Mouse (Mus musculus) urinary bladder, postnatal 14 days (tissue): ENCODE measurements around the gene Psmd9.

ENCODE experiments used
- DNase-seq: peaks from one replicate; pipeline ENCODE4 v3.0.0; 2021; ENCODE audit warnings: low spot score

Psmd9 gene

DNA sequence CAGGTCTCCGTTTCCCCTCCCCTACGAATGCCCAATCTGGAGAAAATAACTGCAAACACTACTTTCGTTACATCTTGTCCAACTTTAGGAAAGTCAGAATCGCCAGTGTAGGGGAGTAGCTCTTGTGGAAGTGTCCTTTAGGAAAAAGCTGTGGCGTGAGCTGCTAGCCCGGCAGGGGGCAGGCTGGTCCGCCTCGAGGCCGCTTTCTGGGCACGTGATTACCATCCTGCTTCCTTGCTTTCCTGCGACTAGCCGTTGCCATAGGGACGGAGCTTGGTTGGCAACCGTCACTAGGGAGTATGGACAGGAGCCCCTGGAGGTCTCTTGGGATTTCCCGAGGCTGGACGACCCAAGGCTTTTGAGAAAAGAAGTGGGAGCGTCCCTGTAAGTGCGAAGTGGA is 82.6 kb downstream of the Psmd9 start, which contains the start of gene Wdr66:
Gene Wdr66, plus strand, starts transcription at position 269 of the 400 bp plus-strand sequence.
- DNase-seq = peak; percentile 84

DNA sequence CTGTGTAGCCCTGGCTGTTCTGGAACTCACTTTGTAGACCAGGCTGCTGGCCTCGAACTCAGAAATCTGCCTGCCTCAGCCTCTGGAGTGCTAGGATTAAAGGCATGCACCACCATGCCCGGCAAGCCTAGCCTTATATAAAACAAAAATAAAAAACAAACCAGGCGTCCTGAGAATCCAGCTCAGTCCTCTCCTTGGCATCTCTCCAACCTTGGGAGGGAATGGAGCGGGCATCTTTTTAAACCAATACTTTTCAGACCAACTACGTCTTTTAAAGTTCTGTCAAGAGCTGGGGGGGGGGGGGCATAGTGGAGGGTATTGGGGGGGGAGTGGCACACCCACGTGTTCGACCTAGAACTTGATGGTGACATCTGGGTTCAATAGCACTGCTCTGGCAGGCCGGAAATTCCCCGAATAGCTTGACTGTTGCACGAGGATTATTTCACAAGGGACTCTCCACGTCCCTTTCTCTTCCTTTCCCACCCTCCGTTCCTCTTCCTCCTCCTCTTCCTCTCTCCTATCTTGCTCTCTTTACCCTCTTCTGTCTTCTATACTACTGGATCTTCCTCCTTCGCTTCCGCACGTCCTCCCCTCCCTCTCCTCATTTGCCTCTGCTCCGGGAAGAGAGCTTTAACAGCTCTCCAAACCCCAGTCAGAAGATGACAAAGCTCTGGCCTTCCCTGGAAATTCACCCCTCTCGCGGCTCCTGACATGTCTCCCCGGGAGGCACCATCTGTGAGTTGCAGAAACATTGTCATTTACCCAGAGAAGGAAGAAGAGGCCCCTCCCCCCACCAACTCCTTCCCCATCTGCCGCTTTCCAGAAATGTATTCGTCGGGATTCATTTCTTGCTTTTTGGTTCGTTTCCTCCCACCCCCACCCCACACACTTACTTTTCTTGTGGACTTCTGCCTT is 87.9 kb downstream of the Psmd9 start:
- DNase-seq = no peak

DNA sequence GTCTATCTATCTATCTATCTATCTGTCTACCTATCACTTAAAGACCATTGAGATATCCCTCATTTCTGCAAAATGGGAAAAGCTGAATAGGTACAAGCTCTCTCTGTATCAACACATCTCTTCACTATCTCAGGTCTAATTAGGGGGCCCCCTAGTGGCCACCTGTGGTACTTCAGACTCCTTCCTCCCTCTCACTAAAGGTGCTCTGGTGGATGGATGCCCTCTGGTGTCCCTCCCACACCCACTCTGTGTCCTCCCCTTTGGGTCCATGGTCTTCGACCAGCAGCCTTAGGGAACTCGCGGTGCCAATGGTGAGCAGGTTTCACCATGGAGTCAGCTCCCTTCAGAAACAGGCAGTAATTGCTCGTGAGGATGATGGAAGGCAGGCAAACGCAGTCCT is 89.8 kb downstream of the Psmd9 start:
- peak; percentile 69 for DNase-seq

DNA sequence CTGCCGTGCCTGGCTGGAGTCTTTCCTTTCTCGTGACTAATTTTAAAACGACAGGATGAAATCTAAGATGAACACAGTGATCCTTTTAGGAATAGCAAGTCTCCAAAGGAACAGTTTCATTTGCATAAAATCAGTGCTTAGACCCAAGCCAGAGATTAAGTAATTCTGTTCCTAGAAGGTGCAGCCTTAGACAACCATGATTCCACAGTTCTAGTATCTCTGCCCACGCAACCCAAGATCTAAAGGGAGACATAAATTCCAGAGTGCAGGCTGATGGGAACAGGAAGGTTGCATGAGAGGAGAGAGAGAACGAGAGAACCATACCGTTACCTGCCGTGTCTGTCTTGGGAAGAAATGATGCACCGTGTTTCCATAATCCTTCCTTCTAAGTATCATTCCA is 91.5 kb downstream of the Psmd9 start:
- no peak for DNase-seq

DNA sequence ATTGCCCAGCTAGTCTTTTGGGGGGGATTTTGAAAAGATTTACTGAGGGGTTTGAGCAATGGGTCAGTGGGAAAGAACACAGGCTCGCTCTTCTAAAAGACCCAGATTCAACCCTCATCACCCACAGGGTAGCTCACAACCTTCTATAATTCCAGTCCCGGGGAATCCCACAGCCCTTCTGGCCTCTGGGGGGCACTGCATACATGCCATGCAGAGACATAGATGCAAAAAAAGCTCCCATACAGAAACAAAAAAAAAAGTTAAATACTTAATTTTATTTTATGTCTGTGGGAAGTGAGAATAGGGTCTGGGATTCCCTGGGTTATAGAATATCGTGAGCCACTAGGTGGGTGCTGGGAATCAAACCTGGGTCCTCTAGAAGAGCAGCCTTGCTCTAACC is 97.7 kb downstream of the Psmd9 start:
- no peak for DNase-seq

DNA sequence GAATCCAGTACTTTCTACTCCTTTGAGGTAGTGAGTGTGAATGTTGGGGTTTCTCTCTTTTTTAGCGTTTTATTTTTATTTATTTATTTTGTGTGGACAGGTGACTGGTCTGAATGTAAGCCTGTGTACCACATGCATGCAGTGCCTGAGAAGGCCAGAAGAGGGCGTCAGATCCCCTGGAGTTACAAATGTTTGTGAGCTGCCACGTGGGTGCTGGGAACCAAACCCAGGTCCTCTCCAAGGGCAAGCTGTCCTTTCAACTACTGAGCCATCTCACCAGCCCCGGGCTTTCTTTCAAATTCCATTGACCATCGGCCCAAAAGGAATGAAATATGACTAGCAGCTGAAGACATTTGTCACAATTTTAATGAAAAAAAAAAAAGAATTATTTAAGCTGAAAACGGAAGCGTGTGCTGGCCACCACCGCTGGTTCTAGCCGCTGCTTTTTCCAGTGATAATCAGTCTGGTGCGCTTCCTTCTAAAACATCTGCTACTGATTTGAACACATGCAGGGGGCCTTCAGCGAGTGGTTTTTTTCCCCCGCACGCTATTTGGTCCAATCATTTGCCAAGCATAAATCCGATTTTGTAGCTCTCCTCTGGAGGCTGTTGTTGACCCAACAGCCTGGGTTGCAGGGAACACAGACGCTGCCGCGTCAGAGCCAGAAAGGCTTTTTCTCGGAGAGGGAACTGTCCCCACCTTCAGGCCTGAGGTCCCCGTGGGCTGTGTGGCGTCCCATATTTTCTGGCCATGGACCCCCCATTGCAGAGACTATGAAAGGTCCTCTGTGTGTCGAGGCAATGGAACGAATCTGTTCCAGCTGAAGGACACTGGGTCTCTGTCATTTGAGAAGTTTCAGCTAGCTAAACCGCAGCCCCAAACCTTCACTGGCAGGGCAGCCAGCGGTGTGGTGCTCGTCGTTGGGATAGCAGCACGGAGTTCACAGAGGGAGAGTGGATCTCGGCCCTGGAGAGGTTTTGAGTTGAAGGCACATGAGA is 99.6 kb downstream of the Psmd9 start:
- DNase-seq = no peak

DNA sequence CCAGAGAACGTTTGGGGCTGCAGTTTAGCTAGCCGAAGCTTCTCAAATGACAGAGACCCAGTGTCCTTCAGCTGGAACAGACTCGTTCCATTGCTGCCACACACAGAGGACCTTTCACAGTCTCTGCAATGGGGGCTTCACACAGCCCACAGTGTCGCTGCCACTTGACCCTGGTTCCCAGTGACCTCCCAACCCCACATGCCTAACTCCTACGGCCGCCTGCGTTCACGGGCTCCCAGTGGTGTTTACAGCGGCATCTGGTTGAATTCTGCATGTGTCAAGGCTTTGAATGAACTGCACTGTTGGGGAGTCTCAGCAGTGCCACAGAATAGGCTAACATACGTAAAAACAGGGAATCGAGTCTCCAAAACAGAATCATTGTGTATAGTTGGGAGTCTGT is 101.7 kb downstream of the Psmd9 start:
- DNase-seq = no peak

DNA sequence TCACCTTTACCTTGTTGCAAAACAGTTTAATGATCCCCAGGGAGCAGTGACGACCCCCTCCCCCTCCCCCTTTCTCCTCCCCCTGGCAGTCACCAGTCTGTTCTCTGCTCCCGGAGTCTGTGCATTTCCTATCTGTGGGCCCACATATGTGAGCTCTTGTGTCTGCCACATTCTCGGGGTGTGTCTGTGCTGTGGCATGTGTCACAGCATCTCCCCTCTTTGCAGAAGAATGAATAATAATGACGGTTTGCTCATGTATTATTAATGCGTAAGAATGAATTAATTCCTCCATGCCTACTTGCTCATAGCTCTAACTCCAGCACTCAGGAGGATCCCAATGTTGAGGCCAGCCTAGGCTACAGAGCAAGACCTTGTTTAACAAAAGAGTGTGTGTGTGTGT is 103.7 kb downstream of the Psmd9 start:
- no peak for DNase-seq

DNA sequence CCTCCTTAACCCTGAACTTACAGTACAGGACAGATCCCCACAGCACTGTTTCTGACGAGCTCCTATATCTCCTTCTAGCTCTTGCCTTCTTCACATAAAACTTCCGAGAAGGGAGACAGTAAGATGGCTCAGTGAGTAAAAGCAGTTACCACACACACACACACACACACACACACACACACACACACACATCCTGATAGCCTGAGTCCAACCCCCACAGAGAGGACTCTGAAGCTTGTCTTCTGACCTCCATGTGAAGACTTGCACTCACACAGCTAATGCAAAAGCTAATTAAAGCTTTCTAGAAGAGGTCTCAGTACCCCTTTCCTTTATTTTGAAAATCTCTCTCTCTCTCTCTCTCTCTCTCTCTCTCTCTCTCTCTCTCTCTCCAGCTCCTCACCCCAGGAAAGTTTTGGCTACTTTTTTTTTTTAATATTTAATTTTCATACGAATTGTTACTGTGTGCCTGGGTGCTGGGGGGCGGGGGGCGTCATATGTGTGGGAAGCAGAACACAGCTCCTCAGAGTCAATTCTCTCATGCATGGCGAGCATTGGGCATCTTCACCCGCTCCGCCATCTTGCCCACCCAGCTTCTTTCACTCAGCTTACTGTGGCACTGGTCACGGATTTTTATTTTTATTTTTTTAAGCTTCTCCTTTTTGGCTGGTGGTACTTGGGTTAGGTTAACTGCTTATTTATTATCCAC is 107.6 kb downstream of the Psmd9 start:
- no peak for DNase-seq

DNA sequence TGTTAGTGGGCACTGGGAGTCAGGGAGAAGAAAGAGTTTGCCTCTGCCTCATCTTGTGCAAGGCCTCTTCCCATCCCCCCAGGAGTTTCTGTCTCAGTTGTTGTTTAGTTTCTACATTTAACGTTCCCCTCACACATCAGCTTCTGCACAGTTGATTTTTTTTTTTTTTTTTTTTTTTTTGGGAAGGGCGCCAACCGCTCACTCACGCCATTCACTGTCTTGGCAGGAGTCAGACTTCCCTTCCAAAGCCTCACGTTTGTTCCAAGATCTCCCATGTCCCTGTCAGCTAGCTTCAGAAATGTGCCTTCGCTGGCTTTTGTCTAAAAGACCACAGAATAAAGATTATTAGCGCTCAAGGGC is 108.1 kb downstream of the Psmd9 start:
- DNase-seq = no peak

DNA sequence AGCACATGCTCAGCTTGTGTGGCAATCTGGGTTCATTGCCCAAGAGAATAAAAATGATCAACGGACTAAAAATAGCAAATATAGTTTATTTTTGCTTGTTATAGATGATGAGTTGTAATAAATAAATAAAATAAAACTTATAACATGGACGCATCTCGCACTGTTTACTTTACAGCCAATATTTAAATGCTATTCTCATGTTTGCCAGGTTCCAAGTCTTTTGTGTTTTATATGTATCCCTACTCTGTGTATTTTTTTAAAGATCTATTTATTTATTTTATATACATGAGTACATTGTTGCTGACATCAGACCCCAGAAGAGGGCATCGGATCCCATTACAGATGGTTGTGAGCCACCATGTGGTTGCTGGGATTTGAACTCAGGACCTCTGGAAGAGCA is 108.5 kb downstream of the Psmd9 start:
- DNase-seq = no peak

DNA sequence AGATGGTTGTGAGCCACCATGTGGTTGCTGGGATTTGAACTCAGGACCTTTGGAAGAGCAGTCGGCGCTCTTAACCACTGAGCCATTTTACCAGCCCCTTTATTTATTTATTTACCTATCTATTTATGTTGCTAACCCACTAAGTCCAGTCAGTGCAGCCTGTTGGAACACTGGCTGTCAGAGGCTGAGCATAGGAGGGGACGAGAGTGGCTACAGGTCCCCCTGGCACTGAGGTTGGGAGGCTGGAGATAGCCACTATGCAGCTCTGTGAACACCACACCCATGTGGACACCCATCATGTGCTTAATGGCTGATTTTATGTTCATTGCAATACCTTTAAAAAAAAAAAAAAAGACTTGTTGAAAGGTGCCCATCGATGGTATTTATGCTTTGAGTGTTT is 110.0 kb downstream of the Psmd9 start:
- no peak for DNase-seq

DNA sequence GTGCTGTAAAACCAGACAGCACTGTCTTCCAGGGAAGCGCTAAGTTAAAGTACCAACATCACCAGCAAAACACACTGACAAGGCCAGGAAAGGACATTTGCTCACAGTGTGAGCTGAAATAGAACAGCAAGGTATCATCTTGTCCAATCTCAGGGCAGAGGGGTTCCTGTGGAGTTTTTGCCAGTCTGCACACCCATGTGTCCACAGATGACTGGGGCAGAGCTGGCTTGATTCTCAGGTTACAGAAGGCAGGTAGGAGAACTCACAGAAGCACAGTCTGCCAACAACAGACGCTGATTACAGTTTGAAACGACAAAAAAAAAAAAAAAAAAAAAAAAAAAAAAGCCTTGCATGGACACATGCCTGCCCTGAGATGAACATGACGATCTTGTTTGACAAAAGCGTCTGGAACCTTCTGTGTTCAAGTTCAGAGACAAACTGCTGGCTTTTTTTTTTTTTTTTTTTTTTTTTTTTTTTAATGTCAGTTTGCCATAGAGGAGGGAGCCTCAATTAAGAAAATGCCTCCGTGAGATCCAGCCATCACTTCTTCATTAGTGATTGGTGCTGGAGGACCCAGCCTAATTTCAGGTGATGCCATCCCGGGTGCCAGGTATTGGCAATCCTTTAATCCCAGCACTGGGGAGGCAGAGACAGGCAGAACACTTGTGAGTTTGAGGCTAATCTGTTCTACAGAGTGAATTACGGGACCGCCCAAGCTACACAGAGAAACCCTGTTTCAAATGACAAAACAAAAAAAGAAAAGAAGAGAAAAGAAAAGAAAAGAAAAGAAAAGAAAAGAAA is 112.3 kb downstream of the Psmd9 start:
- DNase-seq = no peak

DNA sequence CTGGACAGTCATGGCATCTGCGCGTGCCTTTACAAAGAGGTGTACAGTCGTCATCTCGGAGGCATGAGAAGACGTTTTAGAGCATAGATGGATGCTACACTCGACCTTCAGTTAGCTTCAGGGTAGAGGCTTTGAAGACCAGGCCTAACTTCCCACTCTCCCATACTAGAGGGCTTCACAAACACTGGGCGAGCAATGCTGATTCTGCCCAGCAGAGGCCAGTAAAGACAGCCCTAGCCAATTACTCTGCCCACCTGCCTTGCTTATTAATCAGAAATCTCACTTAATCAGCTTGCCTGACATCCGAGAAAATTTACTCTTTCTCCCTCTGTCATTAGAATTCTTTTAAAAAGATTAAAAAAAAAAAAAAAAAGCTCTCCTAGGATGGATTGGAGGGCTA is 116.0 kb downstream of the Psmd9 start:
- peak; percentile 41 for DNase-seq

DNA sequence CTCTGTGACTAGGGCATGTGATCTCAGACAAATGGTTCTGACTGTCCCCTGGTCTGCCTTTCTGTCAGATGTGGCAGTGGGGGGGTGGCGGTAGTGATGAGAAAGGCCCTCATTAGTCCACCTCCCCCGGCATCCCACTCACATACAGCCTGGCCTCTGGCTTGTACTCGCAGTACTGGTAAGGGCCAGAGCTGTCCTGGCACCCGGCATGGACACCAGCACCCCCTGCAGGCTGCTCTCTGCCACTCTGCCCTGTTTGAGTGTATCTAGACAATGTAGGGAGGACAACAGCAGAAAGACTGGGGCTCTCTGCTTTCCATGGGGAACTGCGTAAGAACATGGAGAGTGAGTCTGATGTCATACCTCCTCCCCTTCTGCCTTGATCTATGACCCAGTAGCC is 118.9 kb downstream of the Psmd9 start:
- no peak for DNase-seq

DNA sequence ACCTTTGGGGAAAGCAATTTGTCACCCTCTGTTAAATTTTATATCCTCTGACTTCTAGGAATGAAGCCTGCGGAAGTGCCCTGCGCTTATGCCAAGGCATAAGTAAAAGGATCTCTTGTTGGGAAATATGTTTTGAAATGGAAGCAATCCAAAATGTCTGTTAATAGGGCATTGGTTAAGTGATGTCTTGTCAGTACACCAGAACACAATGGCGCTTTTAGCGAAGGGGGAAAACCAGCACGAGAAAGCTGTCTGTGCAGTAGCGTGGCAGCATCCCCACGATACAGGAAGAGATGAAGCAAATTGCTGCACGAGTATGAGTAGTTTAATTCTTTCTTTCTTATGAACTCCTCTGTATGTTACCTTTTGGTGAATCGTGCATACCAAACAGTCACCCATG is 125.4 kb downstream of the Psmd9 start:
- DNase-seq = no peak

DNA sequence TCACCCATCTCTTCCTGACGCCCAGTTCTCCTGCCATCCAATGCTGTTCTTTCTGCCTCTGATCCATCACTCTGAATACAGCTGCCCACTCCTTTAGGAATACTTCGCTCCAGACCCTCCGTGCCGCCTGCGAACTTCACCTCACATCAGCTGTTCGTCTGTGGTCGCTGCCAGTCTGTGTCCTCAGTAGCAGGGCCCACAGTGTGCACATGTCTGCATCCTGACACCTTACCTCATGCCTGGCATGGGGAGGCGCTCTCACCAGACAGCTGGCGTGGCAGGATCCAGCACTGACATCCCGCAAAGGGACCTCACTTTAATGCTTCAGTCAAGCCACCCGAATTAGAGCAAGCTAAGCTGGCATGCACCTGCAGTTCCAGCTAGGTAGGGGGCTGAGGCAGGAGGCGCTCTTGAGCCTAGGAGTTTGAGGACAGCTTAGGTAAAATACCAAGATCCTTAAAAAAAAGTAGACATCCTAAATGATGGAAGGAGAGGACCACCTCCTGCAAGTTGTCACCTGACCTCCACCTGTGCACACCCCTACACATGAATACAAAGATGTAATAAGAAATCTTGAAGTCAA is 127.1 kb downstream of the Psmd9 start:
- no peak for DNase-seq

DNA sequence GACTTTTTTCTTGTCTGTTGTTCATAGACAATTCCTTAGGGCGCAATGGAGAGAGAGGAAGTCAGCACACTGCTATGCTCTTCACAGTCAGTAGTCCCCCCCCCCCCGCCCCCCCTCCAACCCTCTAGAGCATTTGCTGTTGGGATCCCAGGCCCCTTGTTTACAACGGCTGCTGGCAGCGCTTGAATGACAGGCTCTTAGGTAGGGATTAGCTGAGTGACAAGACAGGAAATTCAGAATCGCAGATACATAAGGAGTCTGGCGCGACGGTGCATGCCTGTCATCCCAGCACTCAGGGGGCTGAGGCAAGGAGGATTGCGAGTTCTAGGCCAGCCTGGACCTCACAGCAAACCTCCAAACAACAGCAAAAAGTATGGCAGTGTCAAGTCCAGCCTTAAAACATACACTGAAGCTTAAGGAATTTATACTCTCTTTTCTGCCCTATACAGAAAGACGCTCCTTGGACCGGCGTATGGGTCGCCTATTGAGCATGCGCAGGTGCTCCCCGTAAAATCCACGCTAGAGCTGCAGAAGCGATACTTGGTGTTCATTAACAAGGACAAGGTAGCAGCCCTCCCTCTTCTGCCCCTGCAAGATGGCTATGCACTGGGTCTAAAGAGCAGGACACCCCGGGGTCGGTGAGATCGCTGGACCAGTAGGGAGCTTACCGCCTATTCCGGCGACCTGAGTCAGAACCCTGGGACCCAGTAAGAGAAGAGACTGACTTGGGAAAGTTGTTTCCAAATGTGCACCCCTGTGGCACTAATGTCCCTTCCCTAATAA is 128.0 kb downstream of the Psmd9 start:
- no peak for DNase-seq

DNA sequence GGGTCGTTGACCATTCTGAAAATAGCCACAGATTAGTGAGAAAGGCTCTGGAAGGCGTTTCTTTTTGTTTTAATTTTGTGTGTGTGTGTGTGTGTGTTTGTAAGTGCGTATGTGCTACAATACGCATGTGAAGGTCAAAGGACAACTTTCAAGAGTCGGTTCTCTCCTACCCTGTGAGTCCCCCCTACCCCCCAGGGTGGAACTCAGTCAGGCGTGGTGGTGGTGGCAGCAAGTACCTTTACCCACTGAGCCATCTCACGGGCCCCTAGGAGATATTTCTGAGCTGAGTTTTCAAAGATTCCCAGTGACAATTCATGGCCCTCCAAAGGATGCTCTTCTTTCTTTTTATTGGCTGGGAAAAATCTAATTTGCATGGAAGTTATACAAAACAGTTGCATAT is 128.6 kb downstream of the Psmd9 start:
- DNase-seq = no peak

DNA sequence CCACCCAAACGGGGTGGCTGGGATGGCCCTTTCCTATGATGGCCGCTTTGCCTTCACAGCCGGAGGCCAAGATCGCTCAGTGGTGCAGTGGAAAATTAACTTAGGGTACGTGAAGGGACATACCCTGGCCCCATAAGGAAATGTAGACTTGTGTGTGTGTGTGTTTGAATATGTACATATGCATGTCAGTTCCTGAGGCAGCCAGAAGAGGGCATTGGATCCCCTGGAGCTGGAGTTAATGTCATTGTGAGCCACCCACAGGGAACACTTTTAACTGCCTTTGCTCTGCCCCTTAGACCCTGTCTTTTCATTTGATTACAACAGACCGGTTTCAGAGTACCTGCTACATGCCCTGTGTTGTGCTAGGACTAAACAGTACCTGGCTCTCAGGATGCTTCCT is 129.3 kb downstream of the Psmd9 start:
- no peak for DNase-seq
